Mouse (Mus musculus): ENCODE measurements around the gene Tmem11. TPM values are rescaled to one million over a fixed set of nuclear protein-coding genes. Genes with fewer than 3 reads are reported as not detected.
"Not testable (repeated sequence)": the region's sequence is repeated elsewhere in the genome, so short reads cannot be mapped to it uniquely, and the experiment has no call there.

Gene Tmem11
- polyA plus RNA-seq, 1 experiment from 2014 or later, result 68.2 TPM

GRCm38 (mm10) chr11:60895915-60896314 is 16.8 kb upstream of the Tmem11 start:
- Histone ChIP-seq H3K4me2 (ENCODE audit: low read depth, low read length) (no peak overlapping the region), H3K4me3 (ENCODE audit: low read length) (no peak overlapping the region), H3K27me3 (ENCODE audit: control insufficient read depth, insufficient read depth, low read length) (no peaks in the 10 kb centered on the region), H3K36me3 (ENCODE audit: control insufficient read depth, insufficient read depth) (no peaks in the 10 kb centered on the region), H3K27ac (ENCODE audit: low read length) (0 out of 2 replicates have a peak overlapping the region, but pooled peaks have one; percentile 4), H3K9me3 (replicated peaks; ENCODE audit: control insufficient read depth, low read length) (no peaks in the 10 kb centered on the region), H3K4me1 (ENCODE audit: control insufficient read depth, insufficient read depth, low read length) (peaks cover 5% of the 10 kb centered on the region; the same call in 1 of the 2 replicates), H3K9ac (ENCODE audit: low read length) (no peak overlapping the region)
- 15% methylated on average over 4 of the region's 4 CpGs for WGBS
- ATAC-seq (replicated peaks; ENCODE audit: extremely low read depth, insufficient read depth, low FRiP score), result no peak

- Histone ChIP-seq H3K36me3 (ENCODE audit: control insufficient read depth, insufficient read depth) (no peaks in the 10 kb centered on the region), H3K27ac (ENCODE audit: low read length) (no peak overlapping the region), H3K9me3 (replicated peaks; ENCODE audit: control insufficient read depth, low read length) (no peaks in the 10 kb centered on the region), H3K27me3 (ENCODE audit: control insufficient read depth, insufficient read depth, low read length) (no peaks in the 10 kb centered on the region), H3K4me2 (ENCODE audit: low read depth, low read length) (no peak overlapping the region), H3K9ac (ENCODE audit: low read length) (no peak overlapping the region), H3K4me1 (ENCODE audit: control insufficient read depth, insufficient read depth, low read length) (peaks cover 7% of the 10 kb centered on the region; the same call in 1 of the 2 replicates), H3K4me3 (ENCODE audit: low read length) (no peak overlapping the region)
- WGBS, result 50% methylated on average over 3 of the region's 3 CpGs
- ATAC-seq (replicated peaks; ENCODE audit: extremely low read depth, insufficient read depth, low FRiP score), result no peak
Observed at GRCm38 (mm10) chr11:60890744-60891143, 11.7 kb upstream of the Tmem11 start.

- no peak overlapping the region for H3K4me2 ChIP-seq (ENCODE audit: low read depth, low read length)
- no peak overlapping the region for H3K27ac ChIP-seq (ENCODE audit: low read length)
- H3K4me1 ChIP-seq (ENCODE audit: control insufficient read depth, insufficient read depth, low read length), result peaks cover 3% of the 10 kb centered on the region; the same call in 1 of the 2 replicates
- no peak for ATAC-seq (replicated peaks; ENCODE audit: extremely low read depth, insufficient read depth, low FRiP score)
- H3K36me3 ChIP-seq (ENCODE audit: control insufficient read depth, insufficient read depth), result no peaks in the 10 kb centered on the region
- H3K9ac ChIP-seq (ENCODE audit: low read length), result no peak overlapping the region
- H3K4me3 ChIP-seq (ENCODE audit: low read length), result no peak overlapping the region
- 65% methylated on average over 6 of the region's 6 CpGs for WGBS
- H3K9me3 ChIP-seq (replicated peaks; ENCODE audit: control insufficient read depth, low read length), result no peaks in the 10 kb centered on the region
- H3K27me3 ChIP-seq (ENCODE audit: control insufficient read depth, insufficient read depth, low read length), result no peaks in the 10 kb centered on the region
Observed at GRCm38 (mm10) chr11:60890286-60890685, 11.2 kb upstream of the Tmem11 start.

- Histone ChIP-seq H3K36me3 (ENCODE audit: control insufficient read depth, insufficient read depth) (no peaks in the 10 kb centered on the region), H3K27ac (ENCODE audit: low read length) (no peak overlapping the region), H3K4me1 (ENCODE audit: control insufficient read depth, insufficient read depth, low read length) (peaks cover 3% of the 10 kb centered on the region; the same call in 1 of the 2 replicates), H3K9me3 (replicated peaks; ENCODE audit: control insufficient read depth, low read length) (no peaks in the 10 kb centered on the region), H3K4me2 (ENCODE audit: low read depth, low read length) (no peak overlapping the region), H3K27me3 (ENCODE audit: control insufficient read depth, insufficient read depth, low read length) (no peaks in the 10 kb centered on the region), H3K4me3 (ENCODE audit: low read length) (no peak overlapping the region), H3K9ac (ENCODE audit: low read length) (no peak overlapping the region)
- no peak for ATAC-seq (replicated peaks; ENCODE audit: extremely low read depth, insufficient read depth, low FRiP score)
- 70% methylated on average over 2 of the region's 2 CpGs for WGBS
Observed at GRCm38 (mm10) chr11:60889861-60890260, 10.8 kb upstream of the Tmem11 start.

GRCm38 (mm10) chr11:60886986-60887385 is 7.9 kb upstream of the Tmem11 start:
- not testable (repeated sequence) for ATAC-seq (replicated peaks; ENCODE audit: extremely low read depth, insufficient read depth, low FRiP score); H3K27ac ChIP-seq (ENCODE audit: low read length); H3K4me1 ChIP-seq (ENCODE audit: control insufficient read depth, insufficient read depth, low read length); H3K9me3 ChIP-seq (replicated peaks; ENCODE audit: control insufficient read depth, low read length); H3K36me3 ChIP-seq (ENCODE audit: control insufficient read depth, insufficient read depth); H3K4me3 ChIP-seq (ENCODE audit: low read length); H3K9ac ChIP-seq (ENCODE audit: low read length); H3K27me3 ChIP-seq (ENCODE audit: control insufficient read depth, insufficient read depth, low read length); H3K4me2 ChIP-seq (ENCODE audit: low read depth, low read length)
- WGBS, result 95% methylated on average over 2 of the region's 3 CpGs

GRCm38 (mm10) chr11:60882386-60882785 is 3.3 kb upstream of the Tmem11 start:
- H3K36me3 ChIP-seq (ENCODE audit: control insufficient read depth, insufficient read depth), result no peaks in the 10 kb centered on the region
- 70% methylated on average over 3 of the region's 3 CpGs for WGBS
- H3K4me1 ChIP-seq (ENCODE audit: control insufficient read depth, insufficient read depth, low read length), result peaks cover 17% of the 10 kb centered on the region
- H3K27me3 ChIP-seq (ENCODE audit: control insufficient read depth, insufficient read depth, low read length), result no peaks in the 10 kb centered on the region
- no peaks in the 10 kb centered on the region for H3K9me3 ChIP-seq (replicated peaks; ENCODE audit: control insufficient read depth, low read length)
- no peak overlapping the region for H3K27ac ChIP-seq (ENCODE audit: low read length)
- no peak overlapping the region for H3K9ac ChIP-seq (ENCODE audit: low read length)
- no peak overlapping the region for H3K4me3 ChIP-seq (ENCODE audit: low read length)
- H3K4me2 ChIP-seq (ENCODE audit: low read depth, low read length), result no peak overlapping the region
- ATAC-seq (replicated peaks; ENCODE audit: extremely low read depth, insufficient read depth, low FRiP score), result no peak

GRCm38 (mm10) chr11:60880559-60880958 is 1.5 kb upstream of the Tmem11 start:
- H3K4me2 ChIP-seq (ENCODE audit: low read depth, low read length), result no peak overlapping the region
- no peak overlapping the region for H3K9ac ChIP-seq (ENCODE audit: low read length)
- H3K4me1 ChIP-seq (ENCODE audit: control insufficient read depth, insufficient read depth, low read length), result peaks cover 35% of the 10 kb centered on the region

GRCm38 (mm10) chr11:60879423-60879822 is 351 bp upstream of the Tmem11 start:
- H3K4me1 ChIP-seq (ENCODE audit: control insufficient read depth, insufficient read depth, low read length), result peaks cover 44% of the 10 kb centered on the region
- no peaks in the 10 kb centered on the region for H3K27me3 ChIP-seq (ENCODE audit: control insufficient read depth, insufficient read depth, low read length)
- H3K4me3 ChIP-seq (ENCODE audit: low read length), result peak overlapping the region; percentile 97
- H3K9ac ChIP-seq (ENCODE audit: low read length), result peak overlapping the region; percentile 97
- 2% methylated on average over 11 of the region's 11 CpGs for WGBS
- H3K36me3 ChIP-seq (ENCODE audit: control insufficient read depth, insufficient read depth), result no peaks in the 10 kb centered on the region
- H3K27ac ChIP-seq (ENCODE audit: low read length), result peak overlapping the region; percentile 99
- ATAC-seq (replicated peaks; ENCODE audit: extremely low read depth, insufficient read depth, low FRiP score), result no peak
- H3K9me3 ChIP-seq (replicated peaks; ENCODE audit: control insufficient read depth, low read length), result no peaks in the 10 kb centered on the region
- H3K4me2 ChIP-seq (ENCODE audit: low read depth, low read length), result peak overlapping the region; percentile 70

More at GRCm38 (mm10) chr11:60880559-60880958, 1.5 kb upstream of the Tmem11 start:
- Histone ChIP-seq H3K27me3 (ENCODE audit: control insufficient read depth, insufficient read depth, low read length) (no peaks in the 10 kb centered on the region), H3K27ac (ENCODE audit: low read length) (no peak overlapping the region), H3K9me3 (replicated peaks; ENCODE audit: control insufficient read depth, low read length) (no peaks in the 10 kb centered on the region), H3K4me3 (ENCODE audit: low read length) (no peak overlapping the region), H3K36me3 (ENCODE audit: control insufficient read depth, insufficient read depth) (no peaks in the 10 kb centered on the region)
- WGBS, result 92% methylated on average over 4 of the region's 4 CpGs
- no peak for ATAC-seq (replicated peaks; ENCODE audit: extremely low read depth, insufficient read depth, low FRiP score)

GRCm38 (mm10) chr11:60878056-60878612 is 938 bp downstream of the Tmem11 start:
- whole genome bisulfite sequencing, result under 1% methylated on average over 48 of the region's 52 CpGs
- H3K4me3 ChIP-seq (ENCODE audit: low read length), result peak overlapping the region; percentile 97
- peak overlapping the region; percentile 83 for H3K4me2 ChIP-seq (ENCODE audit: low read depth, low read length)
- no peaks in the 10 kb centered on the region for H3K36me3 ChIP-seq (ENCODE audit: control insufficient read depth, insufficient read depth)
- peaks cover 49% of the 10 kb centered on the region for H3K4me1 ChIP-seq (ENCODE audit: control insufficient read depth, insufficient read depth, low read length)
- no peaks in the 10 kb centered on the region for H3K9me3 ChIP-seq (replicated peaks; ENCODE audit: control insufficient read depth, low read length)
- ATAC-seq (replicated peaks; ENCODE audit: extremely low read depth, insufficient read depth, low FRiP score), result peak; percentile 46
- peak overlapping the region; percentile 99 for H3K27ac ChIP-seq (ENCODE audit: low read length)
- no peaks in the 10 kb centered on the region for H3K27me3 ChIP-seq (ENCODE audit: control insufficient read depth, insufficient read depth, low read length)
- H3K9ac ChIP-seq (ENCODE audit: low read length), result peak overlapping the region; percentile 97
